Mouse (Mus musculus) frontal cortex, adult 2 months (tissue): ENCODE measurements around the gene Mthfd1l. TPM values are rescaled to one million over a fixed set of nuclear protein-coding genes. Genes with fewer than 3 reads are reported as not detected.
"Not testable (repeated sequence)": the region's sequence is repeated elsewhere in the genome, so short reads cannot be mapped to it uniquely, and the experiment has no call there.

Source experiments
- DNase-seq, 2 experiments: peaks; one replicate each; pipeline ENCODE4 v3.0.0; 2022; ENCODE audit warnings: low spot score in 1 of 2; ENCODE audit errors: extremely low spot score in 1 of 2
- polyA plus RNA-seq: library from polyadenylated mRNA; depleted of rRNA; stranded (reverse); fragments of >200 nt; gene quantifications from 2 replicates; pipeline ENCODE4 v1.2.3, GENCODE M21; 2012; rRNA removed

Mthfd1l gene
- polyA plus RNA-seq, 1 experiment: 6.3 TPM

- peak in 1 of 2 experiments; percentile 4 for DNase-seq
These were observed 215.9 kb downstream of the Mthfd1l start for GRCm38 (mm10) chr10:4188614-4189402.

GRCm38 (mm10) chr10:4189422-4189821 is 216.5 kb downstream of the Mthfd1l start:
- DNase-seq: no peak

- DNase-seq: no peak
These were observed 226.1 kb downstream of the Mthfd1l start for GRCm38 (mm10) chr10:4198978-4199377.

GRCm38 (mm10) chr10:4199926-4200325 is 227.0 kb downstream of the Mthfd1l start:
- DNase-seq: no peak

GRCm38 (mm10) chr10:4200546-4201104 is 227.7 kb downstream of the Mthfd1l start:
- DNase-seq: no peak

- DNase-seq: no peak
These were observed 228.2 kb downstream of the Mthfd1l start for GRCm38 (mm10) chr10:4201141-4201540.

GRCm38 (mm10) chr10:4203651-4204050 is 230.7 kb downstream of the Mthfd1l start:
- DNase-seq: not testable (repeated sequence)

GRCm38 (mm10) chr10:4209040-4209439 is 236.1 kb downstream of the Mthfd1l start:
- no peak for DNase-seq

- DNase-seq: peak in 1 of 2 experiments; percentile 19
These were observed 237.6 kb downstream of the Mthfd1l start for GRCm38 (mm10) chr10:4210313-4211066.

- DNase-seq: no peak
These were observed 238.1 kb downstream of the Mthfd1l start for GRCm38 (mm10) chr10:4211067-4211447.

Other genes with a start within 250 kb of the Mthfd1l start
- gene Plekhg1, start 232.8 kb upstream of the Mthfd1l start, polyA plus RNA-seq: 5.7 and 6.4 TPM in 2 replicates